Mouse (Mus musculus) C2C12 (cell line): ENCODE measurements around the gene Ecm1.

Source experiments
- CTCF ChIP-seq: IDR thresholded peaks from one replicate; pipeline ENCODE4 v1.5.1; 2011; ENCODE audit not compliant: control insufficient read depth, insufficient read depth, insufficient read length
- MAX ChIP-seq: IDR thresholded peaks from one replicate; pipeline ENCODE4 v1.6.1; 2011; ENCODE audit warnings: mild to moderate bottlenecking, control low read depth
- MYOG ChIP-seq: IDR thresholded peaks from one replicate; pipeline ENCODE4 v1.6.1; 2011; ENCODE audit not compliant: control insufficient read depth, insufficient read length; ENCODE audit errors: extremely low read depth
- USF1 ChIP-seq: IDR thresholded peaks from one replicate; pipeline ENCODE4 v1.6.1; 2011; ENCODE audit warnings: low read depth, mild to moderate bottlenecking, control low read depth, moderate library complexity

GRCm38 (mm10) chr3:95756808-95757207 lies 17.4 kb upstream of the Ecm1 start:
- TF ChIP-seq CTCF (no peak), MAX (no peak), USF1 (no peak), MYOG (no peak)
